Mouse (Mus musculus) right cerebral cortex, adult 18-20 months (tissue): ENCODE results near the gene Brinp2.
A peak's percentile ranks its signal among the peaks of the same experiment; 100 is the strongest.

Experiments used
- DNase-seq: peaks from one replicate; pipeline ENCODE4 v3.0.0; 2022; ENCODE audit warnings: mixed read lengths

Gene Brinp2

DNA sequence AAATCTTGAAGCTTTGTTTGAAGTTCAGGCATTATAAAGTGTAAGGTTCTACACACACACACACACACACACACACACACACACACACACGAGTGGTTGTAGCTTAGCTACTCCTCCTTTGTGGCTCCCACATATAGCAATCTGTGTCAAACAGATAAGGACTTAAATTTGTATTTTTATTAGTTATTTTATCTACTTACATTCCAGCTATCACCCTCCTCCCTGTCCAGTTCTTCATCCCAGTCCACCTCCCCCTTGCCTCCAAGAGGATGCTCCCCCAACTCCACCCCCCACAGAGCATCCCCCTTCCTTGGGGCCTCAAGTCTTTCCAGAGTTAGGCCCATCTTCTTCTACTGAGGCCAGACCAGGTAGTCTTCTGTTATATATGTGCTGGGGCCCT is 137.4 kb downstream of the Brinp2 start:
- no peak for DNase-seq

DNA sequence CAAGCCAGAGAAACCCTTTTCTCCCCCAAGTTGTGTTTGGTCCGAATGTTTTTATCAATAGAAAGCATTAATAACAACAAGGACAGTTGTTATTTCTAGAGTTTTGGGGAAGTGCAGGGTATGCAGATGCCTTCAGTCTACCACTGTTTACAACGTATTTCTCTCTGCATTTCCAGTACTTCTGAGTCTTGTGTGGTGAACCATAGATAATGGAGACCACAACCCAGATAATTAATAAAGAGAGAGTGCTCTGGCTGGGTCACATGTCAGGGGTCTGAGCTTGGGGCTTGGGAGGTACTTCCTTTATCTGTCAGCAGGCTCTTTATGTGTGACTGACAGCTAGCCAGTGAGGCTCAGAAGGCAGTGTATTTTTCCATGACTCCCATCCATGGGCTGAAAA is 137.8 kb downstream of the Brinp2 start:
- DNase-seq = no peak

DNA sequence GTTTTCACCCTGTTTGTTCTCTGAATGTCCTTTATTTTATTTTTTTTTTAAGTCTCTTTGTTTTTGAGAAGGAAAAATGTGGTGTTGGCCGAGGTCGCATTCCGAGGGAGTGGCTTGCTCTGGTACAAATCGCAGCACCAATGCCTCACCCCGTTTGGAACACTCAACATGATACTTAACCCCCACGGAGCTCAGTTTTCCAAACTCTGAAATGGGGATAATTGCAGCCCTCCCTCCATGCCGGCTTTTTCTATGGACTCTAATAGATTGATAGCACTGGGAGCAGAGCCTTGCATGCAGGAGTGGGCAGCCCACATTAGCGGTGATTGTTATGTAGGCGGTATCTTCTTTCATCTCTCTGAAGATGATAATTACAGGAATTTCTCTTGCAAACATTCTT is 140.5 kb downstream of the Brinp2 start:
- no peak for DNase-seq

DNA sequence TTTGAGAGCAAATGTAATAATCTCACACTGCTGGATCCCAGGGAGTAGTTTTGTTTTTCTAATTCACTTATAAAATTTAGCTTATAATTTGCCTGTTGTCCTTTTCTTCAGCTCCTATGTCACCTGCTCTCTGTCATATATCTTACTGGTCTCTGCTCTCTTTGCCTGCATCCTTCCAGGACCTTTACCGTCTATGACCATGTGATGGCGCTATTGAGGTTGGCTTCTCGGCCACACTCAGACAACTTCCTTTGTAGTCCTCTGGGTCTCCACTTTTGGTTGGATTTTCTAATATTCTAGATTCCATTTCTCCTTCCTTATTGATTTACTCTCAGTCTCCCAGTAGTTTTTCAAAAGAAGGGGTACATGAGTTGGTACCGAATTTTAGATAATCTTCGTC is 141.4 kb downstream of the Brinp2 start:
- peak; percentile 26 for DNase-seq

DNA sequence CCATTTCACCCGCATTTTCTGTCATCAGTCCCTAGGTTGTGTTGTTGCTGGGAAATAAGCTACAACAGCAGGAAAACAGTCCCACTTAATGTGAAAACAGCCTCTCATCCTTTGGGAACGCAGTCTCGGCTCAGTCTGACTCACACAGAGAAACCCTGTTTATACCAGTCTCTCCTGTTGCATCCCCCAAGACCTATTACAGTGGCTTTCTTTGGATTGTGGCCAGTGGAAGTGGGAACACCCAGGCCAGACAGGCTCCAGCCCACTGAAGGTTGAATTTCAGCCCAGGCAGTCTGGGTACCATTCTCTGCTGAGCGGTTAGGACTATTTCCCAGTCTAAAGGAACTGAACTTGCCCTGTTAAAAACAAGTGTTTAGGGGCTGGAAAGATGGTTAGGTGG is 142.4 kb downstream of the Brinp2 start:
- DNase-seq = no peak

DNA sequence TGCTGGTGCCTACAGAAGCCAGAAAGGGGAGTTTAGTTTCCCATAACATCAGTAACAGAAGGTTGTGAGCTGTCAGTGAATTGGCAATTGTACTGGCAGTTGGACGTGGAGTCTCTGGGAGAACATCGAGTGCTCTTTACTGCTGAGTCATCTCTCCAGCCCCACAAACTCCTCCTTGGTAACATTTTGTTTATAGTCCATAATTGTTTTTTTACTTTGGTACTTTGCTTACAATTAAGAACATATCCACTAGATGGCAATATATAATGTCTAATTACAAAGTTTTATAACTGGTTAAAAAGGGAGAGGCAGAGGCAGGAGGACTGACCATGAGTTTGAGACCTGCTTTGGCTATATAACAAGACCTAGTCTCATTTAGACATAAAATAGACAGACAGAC is 148.5 kb downstream of the Brinp2 start:
- DNase-seq = no peak

DNA sequence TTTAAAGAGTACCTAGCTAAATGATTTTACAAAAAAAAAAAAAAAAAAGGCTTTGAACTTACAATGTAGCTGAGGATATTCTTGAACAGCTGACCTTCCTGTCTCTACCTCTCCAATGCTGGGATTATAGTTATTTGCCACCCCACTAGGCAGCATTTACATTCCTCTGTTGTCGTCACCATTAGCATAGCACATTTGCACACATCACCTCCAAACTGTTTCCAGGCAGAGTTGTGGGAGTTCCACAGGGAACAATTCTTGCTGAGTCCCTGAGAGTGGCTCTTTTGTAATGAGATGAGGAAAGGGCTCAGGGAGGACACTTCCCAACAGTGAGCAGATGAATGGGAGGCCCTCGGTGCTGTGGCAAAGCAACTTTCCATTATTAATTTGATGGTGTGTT is 153.2 kb downstream of the Brinp2 start:
- DNase-seq = no peak
